Mouse (Mus musculus): ENCODE measurements around the gene Hspa1b. TPM values are rescaled to one million over a fixed set of nuclear protein-coding genes. Genes with fewer than 3 reads are reported as not detected.

The Hspa1b gene
- total RNA-seq, 4 experiments from 2014 or later = 24.5 to 115 (median 36.0) TPM

DNA sequence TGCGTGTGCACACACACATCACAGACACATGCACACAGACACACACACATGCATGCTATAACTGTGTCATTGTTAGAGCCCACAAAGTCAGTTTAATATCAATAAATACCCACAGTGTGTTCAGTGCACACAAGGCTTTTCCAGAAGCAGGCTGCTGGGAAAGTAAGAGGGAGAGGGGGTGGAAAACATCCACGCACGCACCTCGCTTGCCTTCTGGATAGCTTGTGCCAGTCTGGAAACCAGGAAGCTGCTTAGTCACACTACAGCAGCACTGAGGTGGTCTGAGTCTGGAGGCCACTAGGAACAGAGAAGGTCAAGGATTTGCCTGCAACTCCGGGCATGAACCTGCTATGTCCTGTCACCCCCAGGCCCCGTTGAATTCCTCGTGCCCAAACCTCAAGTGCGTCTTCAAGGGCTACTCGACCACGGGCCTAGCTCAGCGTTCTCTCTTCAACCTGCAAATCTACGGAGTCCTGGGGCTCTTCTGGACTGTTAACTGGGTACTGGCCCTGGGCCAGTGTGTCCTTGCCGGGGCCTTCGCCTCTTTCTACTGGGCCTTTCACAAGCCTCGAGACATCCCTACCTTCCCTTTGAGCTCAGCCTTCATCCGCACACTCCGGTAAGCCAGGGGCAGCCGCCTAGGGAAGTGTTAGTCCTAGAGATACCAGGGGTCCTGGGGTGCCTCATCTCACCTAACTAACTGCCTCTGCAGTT is 31.6 kb downstream of the Hspa1b start:
- DNase-seq = no peak

DNA sequence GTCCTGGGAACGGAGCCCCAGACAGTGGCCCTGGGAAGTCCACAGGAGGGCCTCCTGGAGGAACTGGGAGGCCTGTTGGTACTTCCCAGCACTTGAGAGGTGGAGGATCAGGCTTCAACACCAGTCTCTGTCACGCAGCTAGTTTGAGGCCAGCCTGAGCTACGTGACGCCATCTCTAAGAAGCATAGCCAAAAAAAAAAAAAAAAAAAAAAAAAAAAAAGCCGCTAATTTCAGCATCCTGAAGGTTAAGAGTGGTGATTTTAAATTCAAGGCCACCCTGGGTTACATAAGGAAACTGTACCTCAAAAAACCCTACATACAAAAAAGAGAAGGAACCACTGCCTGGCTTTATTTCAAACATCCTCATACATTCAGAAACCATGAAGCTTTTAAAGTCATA is 34.8 kb downstream of the Hspa1b start:
- no peak for DNase-seq

DNA sequence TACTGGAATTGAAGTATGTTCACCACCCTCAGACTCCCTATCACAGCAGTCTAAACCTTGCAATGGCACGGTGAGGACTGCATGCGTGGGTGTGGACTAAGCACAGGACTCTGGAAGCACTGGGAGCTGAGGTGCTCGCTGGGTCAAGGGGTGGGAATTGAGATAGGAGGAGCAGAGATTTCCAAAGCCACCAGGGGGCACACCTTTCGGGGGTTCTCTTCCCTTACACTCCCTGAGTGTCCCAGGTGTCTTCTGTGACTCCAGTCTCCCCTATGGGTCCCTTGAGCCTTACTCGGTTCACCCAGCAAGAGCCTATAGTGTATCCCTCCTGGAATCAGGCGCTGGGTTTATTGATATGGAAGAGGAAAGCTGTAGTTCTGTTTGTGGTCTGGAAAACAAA is 36.1 kb downstream of the Hspa1b start:
- no peak for DNase-seq

DNA sequence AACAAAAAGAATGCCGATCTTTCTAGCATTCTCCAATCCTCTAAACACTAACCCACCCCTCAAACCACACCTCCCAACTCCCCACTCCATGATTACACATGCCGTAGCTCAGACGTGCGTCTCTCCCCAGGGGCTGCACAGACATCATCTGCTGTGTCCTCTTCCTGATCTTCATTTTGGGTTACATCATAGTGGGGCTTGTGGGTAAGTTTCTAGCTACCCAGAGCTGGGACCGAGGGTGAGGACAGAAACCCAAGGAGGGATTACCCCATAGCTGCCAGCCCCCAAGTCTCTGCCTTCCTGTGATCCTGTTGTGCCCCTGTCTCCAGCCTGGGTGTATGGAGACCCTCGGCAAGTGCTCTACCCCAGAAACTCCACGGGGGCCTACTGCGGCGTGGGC is 41.9 kb downstream of the Hspa1b start:
- no peak for DNase-seq

DNA sequence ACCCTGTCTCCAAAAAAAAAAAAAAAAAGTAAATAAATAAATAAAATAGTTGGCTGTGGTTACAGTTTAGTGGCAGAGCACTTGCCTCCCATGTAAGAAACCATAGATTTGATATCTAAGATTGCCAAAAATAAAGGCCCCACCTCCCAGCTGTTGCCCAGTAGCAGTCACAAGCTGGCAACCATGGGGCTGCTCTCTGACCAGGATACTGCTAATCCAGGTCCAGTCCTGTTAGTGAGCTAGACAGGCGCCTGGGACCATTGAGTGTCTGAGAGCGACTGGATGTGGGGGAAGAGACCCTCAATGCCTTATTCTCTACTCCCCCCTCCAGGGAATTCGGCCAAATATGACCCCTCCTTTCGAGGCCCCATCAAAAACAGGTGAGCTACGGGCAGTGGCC is 42.7 kb downstream of the Hspa1b start:
- DNase-seq = no peak

DNA sequence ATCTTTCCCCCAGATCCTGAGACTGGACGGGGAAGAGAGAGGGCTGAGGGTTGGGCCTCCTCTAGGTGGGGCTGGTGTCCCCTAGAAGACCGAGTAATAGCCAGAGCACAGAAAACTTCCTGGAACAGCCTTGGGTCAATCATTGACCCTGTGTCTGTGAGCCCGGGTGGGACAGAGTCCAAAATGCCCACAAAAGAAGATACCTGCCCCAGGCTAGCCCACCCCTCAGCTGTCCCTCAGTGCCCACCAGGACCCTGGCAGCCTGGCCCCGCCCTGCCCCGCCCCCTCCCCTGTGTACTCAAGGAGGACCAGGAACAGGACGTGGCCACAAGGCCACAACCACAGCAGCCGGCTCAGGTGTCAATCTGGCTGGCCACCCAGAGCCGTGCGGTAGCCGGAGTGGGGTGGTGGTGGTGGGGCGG is 43.6 kb downstream of the Hspa1b start:
- DNase-seq = no peak

DNA sequence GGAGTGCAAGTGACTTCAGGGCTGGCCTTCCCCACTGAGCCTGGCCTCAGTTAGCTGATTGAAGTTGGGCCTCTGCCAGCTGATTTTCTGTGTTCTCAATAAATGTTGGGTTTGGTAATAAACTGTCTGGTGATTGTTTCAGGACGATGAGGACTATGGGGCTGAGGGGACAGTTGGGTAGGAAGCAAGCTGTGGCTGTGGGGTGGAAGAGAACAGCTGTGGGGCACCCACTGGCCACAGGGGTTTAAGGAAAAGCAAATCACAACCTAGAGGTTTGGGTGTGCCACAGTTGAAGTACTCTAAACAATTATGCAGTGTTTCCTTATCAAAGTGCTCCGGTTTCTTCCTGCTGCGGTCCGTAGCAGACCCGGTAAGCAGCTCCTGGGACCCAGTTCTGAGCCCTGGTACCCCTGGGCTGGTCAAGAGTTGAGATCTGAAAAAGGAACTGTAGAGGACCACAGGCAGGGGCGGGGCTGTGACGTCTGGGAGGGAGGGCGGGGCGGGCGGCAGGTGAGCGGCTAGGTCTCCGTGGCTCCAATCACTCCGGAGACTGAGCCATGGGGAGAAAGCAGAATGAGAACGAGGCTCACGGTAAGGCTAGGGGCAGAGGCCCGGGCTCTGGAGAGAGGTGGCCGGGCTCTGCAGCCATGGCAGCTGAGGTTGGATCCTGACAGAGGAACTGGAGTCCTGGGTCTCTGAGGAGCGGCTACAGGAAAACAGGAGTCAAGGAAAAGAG is 44.9 kb downstream of the Hspa1b start, which contains the start of gene Slc44a4:
Gene Slc44a4 (plus strand): TSS at position 537 of the 736 bp plus-strand sequence.
- no peak for DNase-seq

DNA sequence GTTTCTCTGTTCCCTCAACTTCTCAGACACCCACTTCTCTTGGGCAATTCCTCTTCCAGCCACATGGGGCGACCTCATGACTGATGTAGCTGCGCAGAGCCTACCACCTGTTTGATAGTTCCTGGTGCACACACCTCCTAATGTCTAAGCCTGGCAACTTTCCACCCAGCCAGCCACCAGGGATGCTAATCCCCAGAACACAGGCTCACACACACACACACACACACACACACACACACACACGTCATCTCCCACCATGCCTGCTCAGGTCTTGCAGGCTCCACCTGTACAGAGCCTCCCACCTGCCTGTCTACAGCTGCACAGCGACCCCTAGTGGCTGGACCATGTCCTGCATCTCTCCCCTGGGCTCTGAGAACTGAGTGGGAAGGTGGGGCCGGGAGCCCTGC is 47.1 kb downstream of the Hspa1b start:
- no peak for DNase-seq

DNA sequence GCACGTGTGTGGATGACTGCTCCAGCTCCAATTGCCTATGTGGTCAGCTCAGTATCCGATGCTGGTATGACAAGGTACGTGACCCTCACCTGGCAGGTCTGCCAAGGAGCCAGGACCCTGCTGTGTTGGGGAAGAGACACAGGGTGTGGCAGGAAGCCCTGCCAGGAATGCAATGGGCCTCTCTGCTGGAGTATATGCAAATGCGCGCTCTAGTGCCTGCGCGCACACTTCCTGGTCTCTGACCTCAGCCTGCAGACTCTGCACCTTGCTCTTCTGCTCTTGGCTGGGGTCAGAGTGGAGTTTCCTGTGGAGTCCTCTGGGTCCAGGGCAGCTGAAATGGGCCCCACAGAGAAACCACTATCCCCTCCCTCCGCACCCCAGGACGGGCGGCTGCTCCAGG is 48.1 kb downstream of the Hspa1b start:
- DNase-seq = no peak

Other genes starting within 250 kb of the Hspa1b start
- gene C4b, start 215.4 kb downstream of the Hspa1b start, total RNA-seq (2022) = 100 to 1,000 TPM; 116 to 180 (median 142) TPM
- gene Cyp21a1, start 154.7 kb downstream of the Hspa1b start, total RNA-seq (2022) = over 10,000 TPM in 2 of 4 experiments, 1,000 to 10,000 TPM in 2; 6,868 to 18,233 (median 12,184) TPM
- gene Stk19, start 122.3 kb downstream of the Hspa1b start, total RNA-seq (2022) = 10 to 100 TPM; 43.2 to 75.9 (median 64.6) TPM
- 10 to 100 TPM; 48.2 to 76.5 (median 67.0) TPM for gene Dxo, start 122.2 kb downstream of the Hspa1b start, total RNA-seq (2022)
- gene Skiv2l, start 109.0 kb downstream of the Hspa1b start, total RNA-seq (2022) = 10 to 100 TPM; 67.2 to 85.0 (median 83.5) TPM
- gene Nelfe, start 108.8 kb downstream of the Hspa1b start, total RNA-seq (2022) = 10 to 100 TPM; 41.7 to 59.8 (median 53.8) TPM
- gene Cfb, start 96.7 kb downstream of the Hspa1b start, total RNA-seq (2022) = 10 to 100 TPM in 3 of 4 experiments, 1 to 10 TPM in 1; 9.5 to 29.5 (median 17.1) TPM
- gene Zbtb12, start 79.8 kb downstream of the Hspa1b start, total RNA-seq (2022) = 10 to 100 TPM; 15.0 to 21.0 (median 18.0) TPM
- under 1 TPM in 1 of 4 experiments, not detected in 3; 0.89 TPM for gene Gm20547, start 77.2 kb downstream of the Hspa1b start, total RNA-seq (2022)
- gene C2, start 61.0 kb downstream of the Hspa1b start, total RNA-seq (2022) = 100 to 1,000 TPM in 3 of 4 experiments, 10 to 100 TPM in 1; 86.8 to 164 (median 129) TPM
- gene Ehmt2, start 60.8 kb downstream of the Hspa1b start, total RNA-seq (2022) = 100 to 1,000 TPM; 148 to 179 (median 173) TPM
- 1 to 10 TPM in 2 of 4 experiments, under 1 TPM in 2; 0.73 to 1.8 (median 1.1) TPM for gene Slc44a4, start 44.8 kb downstream of the Hspa1b start, total RNA-seq (2022)
- 10 to 100 TPM; 27.3 to 39.4 (median 28.1) TPM for gene Neu1, start 28.0 kb downstream of the Hspa1b start, total RNA-seq (2022)
- gene Gm20481, start 10.7 kb upstream of the Hspa1b start, total RNA-seq (2022) = under 1 TPM in 1 of 4 experiments, not detected in 3; 0.73 TPM
- 10 to 100 TPM; 11.9 to 35.8 (median 14.4) TPM for gene Hspa1a, start 12.9 kb upstream of the Hspa1b start, total RNA-seq (2022)
- gene Hspa1l, start 13.5 kb upstream of the Hspa1b start, total RNA-seq (2022) = under 1 TPM; 0.14 to 0.25 (median 0.17) TPM
- 10 to 100 TPM; 28.2 to 35.4 (median 30.1) TPM for gene Lsm2, start 22.6 kb upstream of the Hspa1b start, total RNA-seq (2022)
- 10 to 100 TPM; 57.9 to 76.0 (median 67.7) TPM for gene Vars, start 41.7 kb upstream of the Hspa1b start, total RNA-seq (2022)
- gene Vwa7, start 57.3 kb upstream of the Hspa1b start, total RNA-seq (2022) = 1 to 10 TPM in 2 of 4 experiments, under 1 TPM in 2; 0.75 to 1.8 (median 1.2) TPM
- gene Sapcd1, start 68.8 kb upstream of the Hspa1b start, total RNA-seq (2022) = 1 to 10 TPM in 2 of 4 experiments, under 1 TPM in 2; 0.91 to 2.8 (median 0.99) TPM
- 1 to 10 TPM in 3 of 4 experiments, under 1 TPM in 1; 0.73 to 4.0 (median 2.2) TPM for gene Msh5, start 87.5 kb upstream of the Hspa1b start, total RNA-seq (2022)
- 100 to 1,000 TPM in 2 of 4 experiments, 10 to 100 TPM in 2; 83.2 to 134 (median 113) TPM for gene Clic1, start 90.7 kb upstream of the Hspa1b start, total RNA-seq (2022)
- 10 to 100 TPM; 12.4 to 29.5 (median 21.6) TPM for gene Ddah2, start 99.8 kb upstream of the Hspa1b start, total RNA-seq (2022)
- not detected for gene Ly6g6c, start 106.2 kb upstream of the Hspa1b start, total RNA-seq (2022)
- not detected for gene Mpig6b, start 106.9 kb upstream of the Hspa1b start, total RNA-seq (2022)
- not detected for gene Ly6g6e, start 117.7 kb upstream of the Hspa1b start, total RNA-seq (2022)
- gene Ly6g6d, start 118.8 kb upstream of the Hspa1b start, total RNA-seq (2022) = under 1 TPM in 2 of 4 experiments, not detected in 2; 0.46 to 0.68 TPM
- gene Ly6g6f, start 126.4 kb upstream of the Hspa1b start, total RNA-seq (2022) = not detected
- 100 to 1,000 TPM in 2 of 4 experiments, 10 to 100 TPM in 2; 79.4 to 124 (median 103) TPM for gene Abhd16a, start 130.0 kb upstream of the Hspa1b start, total RNA-seq (2022)
- gene Ly6g5c, start 149.0 kb upstream of the Hspa1b start, total RNA-seq (2022) = not detected
- under 1 TPM in 3 of 4 experiments, not detected in 1; 0.38 to 0.91 (median 0.40) TPM for gene Ly6g5b, start 156.2 kb upstream of the Hspa1b start, total RNA-seq (2022)
- 10 to 100 TPM; 12.6 to 17.9 (median 14.5) TPM for gene Gpank1, start 162.2 kb upstream of the Hspa1b start, total RNA-seq (2022)
- gene Csnk2b, start 162.8 kb upstream of the Hspa1b start, total RNA-seq (2022) = 100 to 1,000 TPM; 196 to 224 (median 222) TPM
- 10 to 100 TPM; 29.3 to 41.2 (median 39.6) TPM for gene D17H6S53E, start 167.1 kb upstream of the Hspa1b start, total RNA-seq (2022)
- under 1 TPM in 2 of 4 experiments, not detected in 2; 0.28 to 0.32 TPM for gene Apom, start 172.8 kb upstream of the Hspa1b start, total RNA-seq (2022)
- gene Bag6, start 175.9 kb upstream of the Hspa1b start, total RNA-seq (2022) = 100 to 1,000 TPM; 354 to 477 (median 417) TPM
- 100 to 1,000 TPM; 241 to 340 (median 274) TPM for gene Prrc2a, start 205.7 kb upstream of the Hspa1b start, total RNA-seq (2022)
- 10 to 100 TPM in 2 of 4 experiments, 1 to 10 TPM in 2; 5.5 to 14.5 (median 10.5) TPM for gene Aif1, start 216.8 kb upstream of the Hspa1b start, total RNA-seq (2022)
- 10 to 100 TPM in 1 of 4 experiments, 1 to 10 TPM in 3; 4.7 to 11.3 (median 8.2) TPM for gene Lst1, start 229.2 kb upstream of the Hspa1b start, total RNA-seq (2022)
- gene Ltb, start 235.2 kb upstream of the Hspa1b start, total RNA-seq (2022) = 10 to 100 TPM in 1 of 4 experiments, 1 to 10 TPM in 3; 1.3 to 10.3 (median 4.5) TPM
- 1 to 10 TPM in 2 of 4 experiments, under 1 TPM in 2; 0.56 to 2.2 (median 0.89) TPM for gene Tnf, start 242.8 kb upstream of the Hspa1b start, total RNA-seq (2022)
- gene Lta, start 246.1 kb upstream of the Hspa1b start, total RNA-seq (2022) = 1 to 10 TPM in 1 of 4 experiments, under 1 TPM in 3; 0.28 to 1.1 (median 0.63) TPM